Mouse (Mus musculus): Measurements from ENCODE around the gene Mef2c.

DNA sequence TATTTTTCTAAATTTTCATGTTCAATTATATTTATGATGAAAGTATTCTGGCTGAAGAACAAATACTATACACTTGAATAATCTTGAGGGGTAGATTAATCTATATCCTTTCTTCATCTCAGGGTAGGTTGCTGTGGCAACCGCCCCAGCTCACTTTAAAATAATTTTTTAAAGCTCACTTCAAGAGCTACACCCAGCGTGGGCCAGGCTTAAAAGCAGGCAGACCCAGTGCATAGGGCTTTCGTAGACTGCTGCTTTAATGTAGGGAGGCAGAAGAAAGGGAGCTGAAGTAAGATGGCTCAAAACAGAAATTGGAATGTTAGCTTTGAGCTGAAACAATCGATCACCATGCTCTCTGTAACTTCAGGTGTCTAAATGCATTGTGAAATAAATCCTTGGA is 17.0 kb downstream of the Mef2c start:
- no peak for TF ChIP-seq POLR2A (IDR thresholded peaks at IDR 0.05; ENCODE audit: borderline replicate concordance, extremely low read depth, low read depth, low read length)
- no peak for TF ChIP-seq CTCF (IDR thresholded peaks at IDR 0.05; ENCODE audit: insufficient read depth, low read length)
